Mouse (Mus musculus) mature B cell (primary cell): ENCODE measurements around the gene Pus10.
"Not testable (repeated sequence)": the region's sequence is repeated elsewhere in the genome, so short reads cannot be mapped to it uniquely, and the experiment has no call there.

Source experiments
- in situ Hi-C: fragments of 300-500 bp; cut with MboI; formaldehyde crosslinking; loops from 2 replicates; pipeline ENCODE4 v1.14.3; 2019

The Pus10 gene

GRCm38 (mm10) chr11:23758218-23758617 is 92.7 kb downstream of the Pus10 start:
- in situ Hi-C loops, result no loop called here

- in situ Hi-C loops, result no loop called here
Measured at GRCm38 (mm10) chr11:23762635-23763034, 97.2 kb downstream of the Pus10 start.

GRCm38 (mm10) chr11:23767369-23767768 is 101.9 kb downstream of the Pus10 start:
- in situ Hi-C loops, result not testable (repeated sequence)

- in situ Hi-C loops, result no loop called here
Measured at GRCm38 (mm10) chr11:23767928-23768327, 102.5 kb downstream of the Pus10 start.

- in situ Hi-C loops, result no loop called here
Measured at GRCm38 (mm10) chr11:23769033-23769432, 103.6 kb downstream of the Pus10 start.

GRCm38 (mm10) chr11:23769686-23770509 is 104.4 kb downstream of the Pus10 start:
- in situ Hi-C loops, result no loop called here

GRCm38 (mm10) chr11:23770510-23770759 is 105.0 kb downstream of the Pus10 start:
- in situ Hi-C loops, result no loop called here

- in situ Hi-C loops, result no loop called here
Measured at GRCm38 (mm10) chr11:23770760-23771506, 105.5 kb downstream of the Pus10 start, which contains the start of gene Rel. Rel (minus strand) TSS chr11:23770970.

- in situ Hi-C loops, result no loop called here
Measured at GRCm38 (mm10) chr11:23771507-23772097, 106.1 kb downstream of the Pus10 start.

GRCm38 (mm10) chr11:23772471-23772870 is 107.0 kb downstream of the Pus10 start:
- in situ Hi-C loops, result no loop called here

- in situ Hi-C loops, result no loop called here
Measured at GRCm38 (mm10) chr11:23778787-23779201, 113.3 kb downstream of the Pus10 start.

GRCm38 (mm10) chr11:23782038-23782437 is 116.6 kb downstream of the Pus10 start:
- in situ Hi-C loops, result no loop called here
